Mouse (Mus musculus): ENCODE results near the gene Nolc1.

DNA sequence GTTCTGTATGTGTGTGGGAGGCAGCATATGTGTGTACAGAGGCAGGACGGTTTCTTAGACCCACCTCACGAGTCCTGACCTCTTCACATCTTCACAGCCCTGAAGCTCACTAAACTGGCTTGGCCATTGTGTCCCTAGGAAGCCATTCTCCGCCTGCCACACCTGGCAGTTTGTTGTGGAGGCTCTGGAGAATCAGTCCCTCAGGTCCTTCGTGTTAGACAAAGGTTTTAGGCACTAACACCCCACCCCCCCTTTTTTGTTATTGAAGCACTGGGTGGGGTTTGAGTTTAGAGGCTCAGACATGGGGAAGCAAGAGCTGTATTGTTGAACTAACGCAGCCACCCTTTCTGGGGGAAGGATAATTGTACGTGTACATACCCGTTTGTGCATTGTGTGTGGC is 2.4 kb upstream of the Nolc1 start:
- TF ChIP-seq CTCF (IDR thresholded peaks at IDR 0.05) (no peak), EP300 (IDR thresholded peaks at IDR 0.05) (no peak)

Measured in lung, postnatal 0 days (tissue).